Mouse (Mus musculus) heart, embryonic 10.5 days (tissue): Measurements from ENCODE around the gene Galnt14. TPM values are rescaled to one million over a fixed set of nuclear protein-coding genes. Genes with fewer than 3 reads are reported as not detected.

Experiments used
- DNase-seq: peaks from one replicate; pipeline ENCODE4 v3.0.0-alpha.2; 2017; ENCODE audit warnings: low spot score
- H3K27ac ChIP-seq: fragments of 300-500 bp; sonication (generic); 2 replicates; pipeline ENCODE4 v1.5.1; 2016; ENCODE audit warnings: mild to moderate bottlenecking
- H3K27me3 ChIP-seq: fragments of 300-500 bp; sonication (generic); 2 replicates; pipeline ENCODE4 v1.6.1; 2016; ENCODE audit warnings: mild to moderate bottlenecking; ENCODE audit not compliant: poor library complexity, insufficient read depth, severe bottlenecking
- H3K36me3 ChIP-seq: fragments of 300-500 bp; sonication (generic); 2 replicates; pipeline ENCODE4 v1.6.1; 2016; ENCODE audit warnings: mild to moderate bottlenecking, moderate library complexity
- H3K4me1 ChIP-seq: fragments of 300-500 bp; sonication (generic); 2 replicates; pipeline ENCODE4 v1.6.1; 2016; ENCODE audit warnings: mild to moderate bottlenecking
- H3K4me3 ChIP-seq: fragments of 300-500 bp; sonication (generic); 2 replicates; pipeline ENCODE4 v1.5.1; 2016; ENCODE audit warnings: mild to moderate bottlenecking, moderate library complexity
- H3K9me3 ChIP-seq: fragments of 300-500 bp; sonication (generic); 2 replicates; pipeline ENCODE4 v1.6.1; 2016; ENCODE audit warnings: mild to moderate bottlenecking, moderate library complexity
- WGBS: fragments of 180-500 bp; shearing (Covaris S2); methylation state at CpG from one replicate; pipeline ENCODE4 v1.1.7; 2016; 5-methylcytosine and 5-hydroxymethylcytosine counted together
- polyA plus RNA-seq: library from polyadenylated mRNA; unstranded; fragments of >200 nt; fragmentation: Nextera tagmentation; extraction: Ambion mirVana; gene quantifications from 2 replicates; pipeline ENCODE4 v1.2.1, GENCODE M21; 2016

The Galnt14 gene
- polyA plus RNA-seq, 1 experiment from 2014 or later = 3.0 TPM

DNA sequence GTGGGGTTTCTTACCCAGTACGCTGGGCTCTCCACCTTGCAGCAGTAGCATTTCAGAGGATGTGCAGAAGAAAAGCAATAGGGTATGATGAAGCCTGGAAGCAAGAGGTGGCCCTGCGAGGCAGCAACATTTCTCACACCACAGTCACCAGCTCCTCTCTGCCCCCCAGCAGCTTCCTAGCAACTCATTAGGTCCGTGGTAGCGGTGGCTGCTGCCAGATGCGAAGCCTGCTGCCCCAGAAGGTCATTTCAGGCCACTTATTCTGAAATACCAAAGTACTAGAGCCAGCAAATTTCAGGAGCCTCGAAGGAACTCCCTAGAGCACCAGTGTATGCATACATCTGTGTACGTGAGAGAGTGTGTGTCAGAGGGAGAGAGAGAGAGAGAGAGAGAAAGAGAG lies 9.2 kb downstream of the Galnt14 start:
- no peak for DNase-seq
- peaks cover 5% of the 10 kb centered on the region for H3K4me1 ChIP-seq

DNA sequence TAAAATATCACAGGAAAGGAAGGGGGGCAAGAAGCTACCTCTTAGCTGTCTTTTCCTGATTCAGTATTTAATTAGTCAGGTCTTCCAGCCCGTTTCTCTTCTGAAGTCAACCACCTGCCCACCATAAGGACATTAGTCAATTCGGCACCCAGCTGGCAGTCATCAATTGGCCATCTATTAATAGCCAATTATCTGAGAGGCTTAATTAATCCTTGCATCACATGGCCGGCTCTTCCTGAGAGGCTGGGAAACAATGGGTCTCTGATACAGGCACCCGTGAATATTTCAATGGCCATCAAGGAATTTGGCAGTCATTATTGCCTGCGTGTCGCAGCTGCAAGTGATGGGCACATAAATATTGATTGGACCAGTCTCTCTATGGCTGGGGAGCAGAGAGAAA lies 10.4 kb downstream of the Galnt14 start:
- no peak for DNase-seq
- WGBS = 74% methylated on average over 6 of the region's 6 CpGs
- Histone ChIP-seq H3K27ac (no peak overlapping the region), H3K4me3 (no peak overlapping the region), H3K27me3 (no peaks in the 10 kb centered on the region), H3K4me1 (peaks cover 11% of the 10 kb centered on the region), H3K36me3 (no peaks in the 10 kb centered on the region), H3K9me3 (no peaks in the 10 kb centered on the region)

More for the DNA sequence above, 9.2 kb downstream of the Galnt14 start:
- Histone ChIP-seq H3K27me3 (no peaks in the 10 kb centered on the region), H3K9me3 (no peaks in the 10 kb centered on the region), H3K27ac (no peak overlapping the region), H3K4me3 (no peak overlapping the region), H3K36me3 (no peaks in the 10 kb centered on the region)
- 35% methylated on average over 7 of the region's 7 CpGs for WGBS

GRCm38 (mm10) chr17:73694206-73694952 lies 15.9 kb downstream of the Galnt14 start:
- Histone ChIP-seq H3K4me1 (peaks cover 6% of the 10 kb centered on the region; the same call in 1 of the 2 replicates), H3K27me3 (no peaks in the 10 kb centered on the region), H3K27ac (no peak overlapping the region), H3K4me3 (no peak overlapping the region), H3K36me3 (no peaks in the 10 kb centered on the region), H3K9me3 (no peaks in the 10 kb centered on the region)
- WGBS = 90% methylated on average over 3 of the region's 3 CpGs
- no peak for DNase-seq

DNA sequence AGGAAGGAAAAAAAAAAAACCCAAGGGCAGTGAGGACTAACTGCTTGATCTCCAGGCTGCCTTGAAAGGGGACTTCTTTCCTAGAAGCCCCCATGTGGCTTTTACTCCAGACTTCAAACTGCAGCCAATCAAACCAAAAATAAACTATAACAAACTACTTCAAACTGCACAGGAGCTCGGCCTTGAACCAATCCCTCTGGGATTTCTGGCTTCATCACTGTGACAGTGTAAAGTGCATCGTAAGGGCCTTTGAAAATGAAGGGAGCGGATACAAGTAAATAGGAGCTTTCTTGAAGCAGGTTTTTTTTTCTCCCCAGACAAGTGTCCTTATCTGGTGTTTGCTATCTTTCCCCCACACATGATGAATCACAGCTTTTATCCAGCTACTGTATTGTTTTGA lies 22.0 kb downstream of the Galnt14 start:
- H3K4me3 ChIP-seq = no peak overlapping the region
- no peaks in the 10 kb centered on the region for H3K9me3 ChIP-seq
- no peaks in the 10 kb centered on the region for H3K27me3 ChIP-seq
- no peaks in the 10 kb centered on the region for H3K4me1 ChIP-seq
- WGBS = 60% methylated on average over 3 of the region's 3 CpGs
- no peak overlapping the region for H3K27ac ChIP-seq
- DNase-seq = no peak
- no peaks in the 10 kb centered on the region for H3K36me3 ChIP-seq

DNA sequence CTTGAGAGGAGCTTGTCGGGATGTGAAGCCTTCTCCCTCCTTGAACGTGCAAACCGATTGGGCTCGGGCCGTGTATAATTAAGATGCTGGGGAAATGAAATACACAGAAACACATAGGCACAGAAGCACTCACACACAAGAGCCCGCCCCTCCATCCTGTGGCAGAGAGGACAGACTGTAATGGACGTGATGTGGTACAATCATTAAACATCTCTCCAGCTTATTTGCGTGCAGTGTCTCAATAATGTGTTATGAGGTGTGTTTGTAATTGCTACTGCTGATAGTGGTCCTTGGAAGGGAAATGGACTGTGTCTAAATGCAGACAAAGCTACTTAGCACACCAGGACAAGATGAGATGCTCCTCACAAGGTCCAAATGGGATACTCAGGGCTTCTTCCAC lies 24.0 kb downstream of the Galnt14 start:
- Histone ChIP-seq H3K36me3 (no peaks in the 10 kb centered on the region), H3K4me1 (no peaks in the 10 kb centered on the region), H3K27ac (no peak overlapping the region), H3K9me3 (no peaks in the 10 kb centered on the region), H3K27me3 (no peaks in the 10 kb centered on the region), H3K4me3 (no peak overlapping the region)
- 85% methylated on average over 8 of the region's 8 CpGs for WGBS
- no peak for DNase-seq

DNA sequence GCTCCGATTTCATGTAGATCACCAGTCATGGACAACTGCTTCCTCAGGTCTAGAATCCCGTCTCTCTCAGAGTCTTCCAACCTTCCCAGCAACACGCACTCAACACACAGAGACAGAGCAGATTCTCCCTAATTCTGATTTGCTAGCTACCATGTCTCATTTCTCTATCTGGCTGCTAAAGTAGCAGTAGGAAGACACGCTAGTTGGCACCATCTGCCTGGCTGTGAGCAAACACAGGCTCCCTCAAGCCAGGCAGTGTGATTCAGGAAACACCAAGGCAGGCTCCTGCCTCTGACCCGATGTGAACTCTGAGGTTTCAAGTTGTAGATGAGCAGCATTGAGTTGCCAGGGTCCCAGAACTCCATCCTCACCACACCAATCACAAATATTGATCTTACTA lies 25.5 kb downstream of the Galnt14 start:
- no peak for DNase-seq
- no peaks in the 10 kb centered on the region for H3K4me1 ChIP-seq
- 65% methylated on average over 5 of the region's 5 CpGs for WGBS

DNA sequence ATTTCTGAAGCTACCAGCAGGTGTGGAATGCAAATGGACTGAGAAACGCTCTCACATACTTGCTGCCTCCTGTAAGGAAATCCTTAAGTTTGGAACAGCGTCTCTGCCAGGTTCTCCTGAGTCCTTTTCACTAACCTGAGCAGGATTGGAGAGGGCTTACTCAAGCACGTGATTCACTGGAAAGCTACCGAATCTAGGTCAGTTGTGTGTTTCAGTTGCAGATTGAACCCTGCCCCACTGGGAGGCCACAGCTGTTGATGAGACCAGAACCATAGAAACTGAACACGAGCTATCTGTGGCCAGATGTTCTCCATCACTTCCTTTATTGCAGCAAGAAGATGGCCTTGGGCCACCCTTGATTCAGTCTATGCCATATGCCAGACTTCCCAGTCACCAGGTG lies 38.3 kb downstream of the Galnt14 start:
- Histone ChIP-seq H3K27ac (no peak overlapping the region), H3K4me3 (no peak overlapping the region), H3K4me1 (no peaks in the 10 kb centered on the region), H3K27me3 (no peaks in the 10 kb centered on the region), H3K36me3 (no peaks in the 10 kb centered on the region), H3K9me3 (no peaks in the 10 kb centered on the region)
- no peak for DNase-seq
- 85% methylated on average over 5 of the region's 5 CpGs for WGBS

More for the DNA sequence above, 25.5 kb downstream of the Galnt14 start:
- H3K4me3 ChIP-seq = no peak overlapping the region
- H3K9me3 ChIP-seq = no peaks in the 10 kb centered on the region
- no peaks in the 10 kb centered on the region for H3K27me3 ChIP-seq
- H3K27ac ChIP-seq = no peak overlapping the region
- H3K36me3 ChIP-seq = no peaks in the 10 kb centered on the region

- H3K27ac ChIP-seq = no peak overlapping the region
- no peak overlapping the region for H3K4me3 ChIP-seq
- H3K4me1 ChIP-seq = no peaks in the 10 kb centered on the region
- DNase-seq = no peak
- H3K27me3 ChIP-seq = no peaks in the 10 kb centered on the region
- whole genome bisulfite sequencing = 86% methylated on average over 2 of the region's 2 CpGs
- H3K9me3 ChIP-seq = no peaks in the 10 kb centered on the region
- no peaks in the 10 kb centered on the region for H3K36me3 ChIP-seq
These were observed 40.2 kb downstream of the Galnt14 start for GRCm38 (mm10) chr17:73670048-73670447.

DNA sequence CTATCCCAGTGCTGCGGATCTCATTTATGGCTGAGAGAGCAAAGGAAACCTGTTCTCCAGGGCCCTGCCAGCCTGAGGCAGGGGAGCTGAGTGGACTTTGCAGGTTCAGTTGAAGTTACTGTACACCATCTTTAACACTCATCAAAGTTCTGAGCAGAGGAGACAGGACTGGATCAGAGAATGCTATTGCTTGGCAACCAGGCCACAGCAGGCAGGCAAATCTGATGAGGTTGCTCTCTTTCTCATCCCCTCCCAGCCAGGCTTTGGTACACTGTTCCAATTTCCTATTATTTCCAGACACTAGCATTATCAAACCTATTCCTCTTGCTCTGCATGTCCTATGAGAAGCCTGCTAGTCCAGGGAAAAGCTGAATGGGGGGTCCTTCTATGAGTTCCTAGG lies 41.3 kb downstream of the Galnt14 start:
- no peaks in the 10 kb centered on the region for H3K9me3 ChIP-seq
- H3K27ac ChIP-seq = no peak overlapping the region
- H3K36me3 ChIP-seq = no peaks in the 10 kb centered on the region
- no peaks in the 10 kb centered on the region for H3K4me1 ChIP-seq
- WGBS = 89% methylated on average over 1 of the region's 1 CpGs
- no peaks in the 10 kb centered on the region for H3K27me3 ChIP-seq
- no peak overlapping the region for H3K4me3 ChIP-seq
- DNase-seq = no peak

DNA sequence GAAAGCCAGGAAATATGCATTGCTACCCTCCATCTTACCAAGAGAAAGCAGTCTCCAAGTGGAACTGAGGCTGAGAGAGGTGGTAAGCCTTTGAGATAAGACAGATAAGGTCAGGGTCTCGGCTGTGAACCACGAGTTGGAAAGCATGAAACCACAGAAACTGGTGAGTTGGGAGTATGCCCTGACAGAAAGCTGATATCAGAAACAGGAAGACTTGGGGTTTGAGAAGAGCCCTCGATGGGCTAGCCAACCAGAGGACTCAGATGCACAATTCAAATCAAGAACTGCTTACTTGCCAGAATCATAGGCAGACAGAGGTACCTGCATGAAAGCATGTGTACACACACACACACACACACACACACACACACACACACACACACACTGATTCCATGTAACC lies 47.0 kb downstream of the Galnt14 start:
- Histone ChIP-seq H3K27ac (no peak overlapping the region), H3K9me3 (no peaks in the 10 kb centered on the region), H3K36me3 (no peaks in the 10 kb centered on the region), H3K4me3 (no peak overlapping the region), H3K27me3 (0 out of 2 replicates have a peak, but pooled peaks cover 4% of the 10 kb centered on the region), H3K4me1 (no peaks in the 10 kb centered on the region)
- DNase-seq = no peak
- WGBS = 37% methylated on average over 3 of the region's 3 CpGs

DNA sequence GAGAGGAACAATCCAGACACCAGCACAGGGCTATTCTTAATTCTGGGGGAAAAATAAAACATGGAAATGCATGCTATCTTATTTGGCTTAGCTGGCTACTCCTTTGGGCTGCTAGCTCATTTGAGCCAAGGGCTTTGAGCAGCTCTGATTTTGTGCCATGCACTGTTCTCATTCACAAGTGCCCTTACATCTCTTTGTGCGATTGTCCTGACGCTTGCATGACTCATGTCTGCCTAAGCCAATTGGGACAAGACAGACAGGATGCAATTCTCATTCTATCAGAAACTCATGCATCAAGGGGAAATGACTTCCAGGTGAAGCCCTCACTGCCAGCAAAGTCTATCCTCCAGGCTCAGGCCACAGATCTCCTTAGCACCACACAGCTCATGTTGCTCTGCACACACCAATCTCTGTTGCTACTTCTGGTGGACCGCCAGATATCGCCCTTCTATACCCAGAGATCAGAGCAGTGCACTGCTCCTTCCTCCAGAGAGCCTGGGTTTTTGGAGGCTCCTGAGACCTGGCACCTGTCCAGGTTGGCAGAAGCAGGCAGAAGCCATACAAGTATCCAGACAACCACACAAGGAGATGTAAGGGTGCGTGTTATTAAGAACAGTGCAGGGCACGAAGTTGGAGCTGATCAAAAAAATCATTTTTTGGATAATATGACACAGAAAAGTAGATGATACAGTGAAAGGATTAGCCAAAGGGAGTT lies 51.4 kb downstream of the Galnt14 start:
- no peaks in the 10 kb centered on the region for H3K9me3 ChIP-seq
- DNase-seq = no peak
- 0 out of 2 replicates have a peak, but pooled peaks cover 4% of the 10 kb centered on the region for H3K27me3 ChIP-seq
- H3K27ac ChIP-seq = no peak overlapping the region
- 75% methylated on average over 6 of the region's 6 CpGs for WGBS
- H3K36me3 ChIP-seq = no peaks in the 10 kb centered on the region
- no peak overlapping the region for H3K4me3 ChIP-seq
- H3K4me1 ChIP-seq = peaks cover 6% of the 10 kb centered on the region; the same call in 1 of the 2 replicates

GRCm38 (mm10) chr17:73656373-73656772 lies 53.9 kb downstream of the Galnt14 start:
- Histone ChIP-seq H3K36me3 (no peaks in the 10 kb centered on the region), H3K9me3 (no peaks in the 10 kb centered on the region), H3K4me3 (no peak overlapping the region), H3K27ac (no peak overlapping the region), H3K4me1 (peaks cover 6% of the 10 kb centered on the region; the same call in 1 of the 2 replicates), H3K27me3 (0 out of 2 replicates have a peak, but pooled peaks cover 4% of the 10 kb centered on the region)
- no peak for DNase-seq
- WGBS = 69% methylated on average over 3 of the region's 3 CpGs

- no peaks in the 10 kb centered on the region for H3K9me3 ChIP-seq
- H3K36me3 ChIP-seq = no peaks in the 10 kb centered on the region
- no peak overlapping the region for H3K27ac ChIP-seq
- no peak overlapping the region for H3K4me3 ChIP-seq
- peaks cover 6% of the 10 kb centered on the region; the same call in 1 of the 2 replicates for H3K4me1 ChIP-seq
- 19% methylated on average over 5 of the region's 5 CpGs for WGBS
- DNase-seq = no peak
- H3K27me3 ChIP-seq = 0 out of 2 replicates have a peak, but pooled peaks cover 4% of the 10 kb centered on the region
These were observed 56.0 kb downstream of the Galnt14 start for GRCm38 (mm10) chr17:73654261-73654660.
